ENCODE assay signal across 24 mouse cellular contexts in genomic region chr2:172448329-172448728, GRCm38 (mm10). TPM values are rescaled to one million over a fixed set of nuclear protein-coding genes. Genes with fewer than 3 reads are reported as not detected.
"Had no signal": no experiment of that assay in that cellular context is flagged by ENCODE, and none has a peak within 500 bp of the region (broad histone marks: within the 10 kb centered on the region; RNA-seq: fewer than 3 reads in every experiment).

No protein-coding gene starts in this region.

- H3K27ac ChIP-seq: liver, embryonic 15.5 days; lung, embryonic 15.5 days; macrophage; midbrain, embryonic 13.5 days; midbrain, embryonic 15.5 days; neural tube, embryonic 12.5 days; stomach, embryonic 15.5 days; stomach, postnatal 0 days had no signal

- H3K4me2 ChIP-seq: liver, embryonic 15.5 days; lung, embryonic 15.5 days; midbrain, embryonic 11.5 days; midbrain, embryonic 13.5 days; midbrain, embryonic 15.5 days; neural tube, embryonic 12.5 days; stomach, embryonic 15.5 days had no signal

- H3K9ac ChIP-seq: liver, embryonic 15.5 days; lung, embryonic 15.5 days; midbrain, embryonic 13.5 days; midbrain, embryonic 15.5 days; neural tube, embryonic 12.5 days; stomach, embryonic 15.5 days had no signal

- H3K9me3 ChIP-seq: liver, embryonic 15.5 days; lung, embryonic 15.5 days; megakaryocyte, embryonic 14.5 days; midbrain, embryonic 13.5 days; midbrain, embryonic 15.5 days; neural tube, embryonic 12.5 days; stomach, embryonic 15.5 days had no signal

- H3K27me3 ChIP-seq: liver, embryonic 15.5 days; lung, embryonic 15.5 days; megakaryocyte, embryonic 14.5 days; midbrain, embryonic 13.5 days; midbrain, embryonic 15.5 days; neural tube, embryonic 12.5 days; stomach, embryonic 15.5 days had no signal

- H3K4me1 ChIP-seq: lung, embryonic 15.5 days; midbrain, embryonic 13.5 days; midbrain, embryonic 15.5 days; neural tube, embryonic 12.5 days; stomach, embryonic 15.5 days had no signal

- H3K4me3 ChIP-seq: liver, embryonic 15.5 days; lung, embryonic 15.5 days; megakaryocyte, embryonic 14.5 days; midbrain, embryonic 13.5 days; midbrain, embryonic 15.5 days; neural tube, embryonic 12.5 days; stomach, embryonic 15.5 days had no signal

- DNase-seq: lung, adult 2 months; lung, postnatal 14 days; lung, postnatal 36 days; right cerebral cortex, postnatal 14 days; thymus, adult 2 months; thymus, postnatal 25 days; thymus, postnatal 4 days had no signal

- ATAC-seq: lung, postnatal 0 days; midbrain, embryonic 13.5 days; midbrain, embryonic 15.5 days had no signal

RNA-seq across cellular contexts. Expression of gene Gcnt7, which starts 10.1 kb away (rescaled TPM):
- total RNA-seq: megakaryocyte progenitor cell, adult 5-6 weeks; midbrain, postnatal 0 days; monocyte, adult 5-6 weeks had no signal
- polyA plus RNA-seq: lung, adult 2 months; macrophage; spleen, adult 2 months; thymus, adult 2 months; urinary bladder, adult 2 months had no signal

RNA-seq across cellular contexts. Expression of gene Fam209, which starts 24.0 kb away (rescaled TPM):
- total RNA-seq: midbrain, postnatal 0 days had no signal
- polyA plus RNA-seq: liver, embryonic 15.5 days; midbrain, embryonic 11.5 days; midbrain, embryonic 15.5 days; neural tube, embryonic 12.5 days; neural tube, embryonic 14.5 days had no signal
